ENCODE assay signal across 16 mouse cellular contexts in the genomic region with DNA sequence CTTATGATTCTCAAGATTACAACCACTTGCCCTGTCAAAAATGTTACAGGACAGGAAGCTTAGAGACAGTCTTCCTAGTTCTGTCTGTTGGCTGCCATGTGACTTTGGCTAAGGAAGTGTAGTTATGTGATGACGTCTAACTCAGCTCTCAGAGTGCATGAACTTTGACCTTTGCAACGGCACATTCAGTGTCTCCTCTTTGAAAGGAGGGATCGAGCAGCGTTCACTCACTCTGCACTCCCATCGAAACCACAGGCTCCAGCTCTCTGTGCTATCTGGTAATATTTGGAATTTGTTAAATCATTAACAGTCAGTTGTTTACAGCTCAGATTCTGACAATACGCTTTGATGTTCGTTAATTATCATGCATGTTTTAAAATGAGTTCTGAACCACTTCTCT. TPM values are rescaled to one million over a fixed set of nuclear protein-coding genes. Genes with fewer than 3 reads are reported as not detected.
A peak's percentile ranks its signal among the peaks of the same experiment; 100 is the strongest.
DNase-seq lines count a peak whose midpoint lies in the region; ATAC-seq and TF ChIP-seq lines count a peak whose summit lies in the region.
"Had no signal": no experiment of that assay in that cellular context is flagged by ENCODE, and none has a peak within 500 bp of the region (broad histone marks: within the 10 kb centered on the region; RNA-seq: fewer than 3 reads in every experiment).

No protein-coding gene starts in this region.

- no peak overlapping the region for H3K27ac ChIP-seq in intestine, postnatal 0 days (ENCODE audit: low read depth, low read length)
- no peak overlapping the region for H3K27ac ChIP-seq in intestine, embryonic 16.5 days (ENCODE audit: low read length)
- H3K27ac ChIP-seq in stomach, embryonic 15.5 days: no peak overlapping the region
- H3K27ac ChIP-seq in stomach, postnatal 0 days (replicated peaks): no peak overlapping the region
- H3K27ac ChIP-seq in thymus, adult 2 months (ENCODE audit: control insufficient read depth, insufficient read depth, low read length): no peak overlapping the region
- H3K27ac ChIP-seq in midbrain, embryonic 16.5 days (ENCODE audit: low read length): no peak overlapping the region
- H3K27ac ChIP-seq: embryonic facial prominence, embryonic 12.5 days; liver, embryonic 15.5 days; midbrain, embryonic 12.5 days had no signal

- WGBS in intestine, postnatal 0 days: 36% methylated on average over 7 of the region's 7 CpGs
- WGBS in intestine, embryonic 16.5 days: 52% methylated on average over 7 of the region's 7 CpGs
- WGBS in stomach, embryonic 15.5 days: 45% methylated on average over 7 of the region's 7 CpGs
- WGBS in stomach, postnatal 0 days: 37% methylated on average over 7 of the region's 7 CpGs
- 88% methylated on average over 7 of the region's 7 CpGs for WGBS in thymus, adult 2 months
- 65% methylated on average over 7 of the region's 7 CpGs for WGBS in midbrain, embryonic 16.5 days

- no peaks in the 10 kb centered on the region for H3K4me1 ChIP-seq in intestine, postnatal 0 days (replicated peaks; ENCODE audit: control insufficient read depth, insufficient read depth, low read length)
- no peaks in the 10 kb centered on the region for H3K4me1 ChIP-seq in intestine, embryonic 16.5 days (ENCODE audit: control insufficient read depth, insufficient read depth, low read length)
- H3K4me1 ChIP-seq in stomach, embryonic 15.5 days: no peaks in the 10 kb centered on the region
- H3K4me1 ChIP-seq in stomach, postnatal 0 days (replicated peaks; ENCODE audit: control insufficient read depth, insufficient read depth): no peaks in the 10 kb centered on the region
- no peaks in the 10 kb centered on the region for H3K4me1 ChIP-seq in thymus, adult 2 months (replicated peaks; ENCODE audit: control insufficient read depth, insufficient read depth, low read length)
- no peaks in the 10 kb centered on the region for H3K4me1 ChIP-seq in midbrain, embryonic 16.5 days (ENCODE audit: control insufficient read depth, insufficient read depth, low read length)
- H3K4me1 ChIP-seq: embryonic facial prominence, embryonic 12.5 days; liver, embryonic 15.5 days; midbrain, embryonic 12.5 days had no signal

- H3K9ac ChIP-seq in intestine, postnatal 0 days (ENCODE audit: low read depth, low read length): no peak overlapping the region
- no peak overlapping the region for H3K9ac ChIP-seq in intestine, embryonic 16.5 days (ENCODE audit: low read depth, low read length)
- H3K9ac ChIP-seq in stomach, embryonic 15.5 days: no peak overlapping the region
- H3K9ac ChIP-seq in stomach, postnatal 0 days (ENCODE audit: low read length): no peak overlapping the region
- no peak overlapping the region for H3K9ac ChIP-seq in midbrain, embryonic 16.5 days (ENCODE audit: low read depth, low read length)
- H3K9ac ChIP-seq: embryonic facial prominence, embryonic 12.5 days; liver, embryonic 15.5 days; midbrain, embryonic 12.5 days had no signal

- no peaks in the 10 kb centered on the region for H3K27me3 ChIP-seq in intestine, postnatal 0 days (replicated peaks; ENCODE audit: control insufficient read depth, insufficient read depth, low read length)
- no peaks in the 10 kb centered on the region for H3K27me3 ChIP-seq in intestine, embryonic 16.5 days (replicated peaks; ENCODE audit: control insufficient read depth, insufficient read depth, low read length)
- no peaks in the 10 kb centered on the region for H3K27me3 ChIP-seq in stomach, embryonic 15.5 days (replicated peaks)
- no peaks in the 10 kb centered on the region for H3K27me3 ChIP-seq in stomach, postnatal 0 days (ENCODE audit: control insufficient read depth, insufficient read depth, low read length)
- no peaks in the 10 kb centered on the region for H3K27me3 ChIP-seq in thymus, adult 2 months (ENCODE audit: control insufficient read depth, insufficient read depth, low read length)
- H3K27me3 ChIP-seq in midbrain, embryonic 16.5 days (ENCODE audit: control insufficient read depth, insufficient read depth, low read depth, low read length): no peaks in the 10 kb centered on the region
- H3K27me3 ChIP-seq: embryonic facial prominence, embryonic 12.5 days; liver, embryonic 15.5 days; midbrain, embryonic 12.5 days had no signal

- no peaks in the 10 kb centered on the region for H3K9me3 ChIP-seq in intestine, postnatal 0 days (ENCODE audit: control insufficient read depth)
- no peaks in the 10 kb centered on the region for H3K9me3 ChIP-seq in intestine, embryonic 16.5 days (ENCODE audit: control insufficient read depth, low read length)
- H3K9me3 ChIP-seq in stomach, embryonic 15.5 days: no peaks in the 10 kb centered on the region
- H3K9me3 ChIP-seq in stomach, postnatal 0 days (ENCODE audit: control insufficient read depth, low read length): no peaks in the 10 kb centered on the region
- no peaks in the 10 kb centered on the region; the same call in 1 of the 2 replicates for H3K9me3 ChIP-seq in midbrain, embryonic 16.5 days (replicated peaks; ENCODE audit: control insufficient read depth, low read length, poor library complexity, severe bottlenecking)
- H3K9me3 ChIP-seq: embryonic facial prominence, embryonic 12.5 days; liver, embryonic 15.5 days; midbrain, embryonic 12.5 days had no signal

- no peak for TF ChIP-seq EP300 in stomach, postnatal 0 days (optimal IDR thresholded peaks at IDR 0.05)

- no peak overlapping the region for H3K4me2 ChIP-seq in intestine, postnatal 0 days (replicated peaks; ENCODE audit: low read depth)
- no peak overlapping the region for H3K4me2 ChIP-seq in intestine, embryonic 16.5 days (ENCODE audit: low read depth, low read length)
- no peak overlapping the region for H3K4me2 ChIP-seq in stomach, embryonic 15.5 days
- no peak overlapping the region for H3K4me2 ChIP-seq in stomach, postnatal 0 days (replicated peaks; ENCODE audit: low read depth)
- H3K4me2 ChIP-seq in midbrain, embryonic 16.5 days (ENCODE audit: low read length): no peak overlapping the region
- H3K4me2 ChIP-seq: embryonic facial prominence, embryonic 12.5 days; liver, embryonic 15.5 days; midbrain, embryonic 12.5 days had no signal

- no peak for TF ChIP-seq POLR2A in thymus, adult 2 months (IDR thresholded peaks at IDR 0.05; ENCODE audit: control insufficient read depth, extremely low read depth, insufficient read depth, low read length, poor library complexity)

- DNase-seq in stomach, postnatal 0 days (ENCODE audit: low spot score): no peak
- peak; percentile 9 for DNase-seq in kidney, postnatal 10 days
- DNase-seq in yolk sac, embryonic 10.5 days (ENCODE audit: low spot score): peak; percentile 53
- no peak for DNase-seq in thymus, adult 2 months
- DNase-seq: adrenal gland, postnatal 10 days; cerebellum, adult 9-10 months; layer of hippocampus, adult 9-11 months; lung, postnatal 4 days; right cerebral cortex, adult 18-20 months had no signal

- no peak for TF ChIP-seq CTCF in intestine, postnatal 0 days (IDR thresholded peaks at IDR 0.05; ENCODE audit: low read depth)
- TF ChIP-seq CTCF in stomach, postnatal 0 days (IDR thresholded peaks at IDR 0.05; ENCODE audit: low read depth): no peak
- TF ChIP-seq CTCF in thymus, adult 2 months (IDR thresholded peaks at IDR 0.05; ENCODE audit: borderline replicate concordance, control insufficient read depth, extremely low read depth, insufficient read depth, low read length, poor library complexity): no peak

- H3K36me3 ChIP-seq in intestine, postnatal 0 days (ENCODE audit: control insufficient read depth, insufficient read depth): no peaks in the 10 kb centered on the region
- H3K36me3 ChIP-seq in intestine, embryonic 16.5 days (ENCODE audit: control insufficient read depth, insufficient read depth, low read length): no peaks in the 10 kb centered on the region
- H3K36me3 ChIP-seq in stomach, embryonic 15.5 days: no peaks in the 10 kb centered on the region
- H3K36me3 ChIP-seq in stomach, postnatal 0 days (ENCODE audit: control insufficient read depth, insufficient read depth, low read length): no peaks in the 10 kb centered on the region
- no peaks in the 10 kb centered on the region for H3K36me3 ChIP-seq in thymus, adult 2 months (ENCODE audit: control insufficient read depth, insufficient read depth, low read length)
- H3K36me3 ChIP-seq in midbrain, embryonic 16.5 days (ENCODE audit: control insufficient read depth, insufficient read depth, low read length): no peaks in the 10 kb centered on the region
- H3K36me3 ChIP-seq: embryonic facial prominence, embryonic 12.5 days; liver, embryonic 15.5 days; midbrain, embryonic 12.5 days had no signal

- peak; percentile 54; the same call in 1 of the 2 replicates for ATAC-seq in intestine, postnatal 0 days
- no peak for ATAC-seq in intestine, embryonic 16.5 days
- ATAC-seq in stomach, embryonic 15.5 days (ENCODE audit: insufficient read depth, low FRiP score, low read depth): peak; percentile 18; the same call in 1 of the 2 replicates
- no peak for ATAC-seq in stomach, postnatal 0 days (ENCODE audit: low FRiP score, low TSS enrichment)
- ATAC-seq in midbrain, embryonic 16.5 days: no peak

- no peak overlapping the region for H3K4me3 ChIP-seq in intestine, postnatal 0 days (ENCODE audit: low read depth, low read length)
- no peak overlapping the region for H3K4me3 ChIP-seq in intestine, embryonic 16.5 days (ENCODE audit: low read length)
- H3K4me3 ChIP-seq in stomach, embryonic 15.5 days (replicated peaks): no peak overlapping the region
- H3K4me3 ChIP-seq in stomach, postnatal 0 days (ENCODE audit: low read depth, low read length): no peak overlapping the region
- H3K4me3 ChIP-seq in thymus, adult 2 months (ENCODE audit: control insufficient read depth, insufficient read depth, low read length): no peak overlapping the region
- H3K4me3 ChIP-seq in midbrain, embryonic 16.5 days (ENCODE audit: low read depth, low read length): no peak overlapping the region
- H3K4me3 ChIP-seq: embryonic facial prominence, embryonic 12.5 days; liver, embryonic 15.5 days; midbrain, embryonic 12.5 days had no signal

RNA-seq across cellular contexts. Expression of a gene that starts 31.5 kb away (rescaled TPM):
- polyA plus RNA-seq in intestine, postnatal 0 days (2015; fragmentation: Nextera tagmentation; extraction: Ambion mirVana): 32.3 and 35.4 TPM in 2 replicates
- 53.1 and 56.6 TPM in 2 replicates for polyA plus RNA-seq in intestine, embryonic 16.5 days (2015; fragmentation: Nextera tagmentation; extraction: Ambion mirVana)
- 35.8 and 38.8 TPM in 2 replicates for polyA plus RNA-seq in stomach, embryonic 15.5 days (2015; fragmentation: Nextera tagmentation; extraction: Ambion mirVana)
- 17.4 and 18.5 TPM in 2 replicates for polyA plus RNA-seq in stomach, postnatal 0 days (2015; fragmentation: Nextera tagmentation; extraction: Ambion mirVana)
- polyA plus RNA-seq in thymus, adult 2 months (2012; rRNA removed): 6.0 and 9.2 TPM in 2 replicates
- 3.8 and 3.9 TPM in 2 replicates for polyA plus RNA-seq in midbrain, embryonic 16.5 days (2015; fragmentation: Nextera tagmentation; extraction: Ambion mirVana)

Comparison
In these comparisons a context has a peak if more than half of its experiments do, and no peak if none do; other contexts are left out.
1. ATAC-seq: peak in intestine, postnatal 0 days (single experiment) and stomach, embryonic 15.5 days (single experiment); none in intestine, embryonic 16.5 days (single experiment), stomach, postnatal 0 days (single experiment) and midbrain, embryonic 16.5 days (single experiment).
2. DNase-seq: peak in kidney, postnatal 10 days (single experiment) and yolk sac, embryonic 10.5 days (single experiment); none in stomach, postnatal 0 days (single experiment) and thymus, adult 2 months (single experiment).